In the genomic region with DNA sequence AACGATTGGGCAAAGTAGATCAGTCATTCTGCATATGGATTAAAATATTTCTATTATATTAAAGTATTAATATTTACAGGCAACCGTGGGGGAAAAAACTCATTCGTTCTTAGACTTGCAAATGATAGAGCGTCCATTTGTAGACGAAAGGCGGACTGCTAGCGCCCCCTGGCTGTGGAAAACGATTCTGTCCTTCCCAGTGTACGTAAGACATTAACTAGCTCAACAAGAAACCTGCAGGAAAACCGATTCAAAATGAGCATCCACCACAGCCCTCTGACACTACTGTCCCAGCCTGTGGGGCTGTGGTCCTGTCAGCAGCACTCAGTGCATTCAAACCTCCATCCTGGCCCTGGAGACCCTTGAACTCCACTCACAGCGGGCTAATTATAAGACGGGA, we compare ENCODE assay signal across 9 mouse cellular contexts. TPM values are rescaled to one million over a fixed set of nuclear protein-coding genes. Genes with fewer than 3 reads are reported as not detected.
DNase-seq lines count a peak whose midpoint lies in the region; ATAC-seq and TF ChIP-seq lines count a peak whose summit lies in the region.
"Had no signal": no experiment of that assay in that cellular context is flagged by ENCODE, and none has a peak within 500 bp of the region (broad histone marks: within the 10 kb centered on the region; RNA-seq: fewer than 3 reads in every experiment).

No protein-coding gene starts in this region.

- peak; percentile 89 for TF ChIP-seq CTCF in brain, embryonic 14.5 days (IDR thresholded peaks at IDR 0.05; ENCODE audit: borderline replicate concordance, extremely low read depth, insufficient read depth, insufficient read length)

- H3K4me1 ChIP-seq in forebrain, embryonic 12.5 days, result peaks cover 2% of the 10 kb centered on the region; the same call in 1 of the 2 replicates

- no peak overlapping the region for H3K4me3 ChIP-seq in forebrain, embryonic 12.5 days (replicated peaks)

- H3K27me3 ChIP-seq in forebrain, embryonic 12.5 days, result peaks cover 22% of the 10 kb centered on the region

- no peak for TF ChIP-seq POLR2A in brain, embryonic 14.5 days (IDR thresholded peaks at IDR 0.05; ENCODE audit: borderline replicate concordance, extremely low read depth, insufficient read depth, insufficient read length, poor library complexity, severe bottlenecking)

- no peak overlapping the region for H3K27ac ChIP-seq in forebrain, embryonic 12.5 days

- H3K36me3 ChIP-seq in forebrain, embryonic 12.5 days (replicated peaks), result no peaks in the 10 kb centered on the region

- H3K4me2 ChIP-seq in forebrain, embryonic 12.5 days, result no peak overlapping the region

- H3K9me3 ChIP-seq in forebrain, embryonic 12.5 days, result peaks cover 5% of the 10 kb centered on the region; the same call in 1 of the 2 replicates

- WGBS in forebrain, embryonic 12.5 days, result 16% methylated on average over 12 of the region's 12 CpGs

- H3K9ac ChIP-seq in forebrain, embryonic 12.5 days, result no peak overlapping the region

- ATAC-seq in forebrain, embryonic 12.5 days (ENCODE audit: low FRiP score), result peak; percentile 30; the same call in 1 of the 2 replicates
- ATAC-seq in hematopoietic stem cell, adult 5-6 weeks (replicated peaks in 1 of 2; ENCODE audit: insufficient read depth in 1 of 2, low FRiP score in 2 of 2, low TSS enrichment in 1 of 2, low read depth in 1 of 2, poor library complexity in 2 of 2, severe bottlenecking in 2 of 2), result peak; percentile 62; a peak in 3 of 4 replicates

- DNase-seq in ES-CJ7 (ENCODE audit: low read depth, low spot score), result peak; percentile 82
- DNase-seq in brain, embryonic 14.5 days (ENCODE audit: low read depth), result peak; percentile 95
- peak; percentile 89 to 99 for DNase-seq in layer of hippocampus, postnatal 25 days (ENCODE audit: extremely low spot score in 1 of 2, low spot score in 1 of 2)
- peak; percentile 89 for DNase-seq in mesoderm, embryonic 11.5 days (ENCODE audit: low read depth, low spot score)
- DNase-seq in right cerebral cortex, postnatal 4 days, result peak; percentile 99
- peak; percentile 61 to 84 for DNase-seq in urinary bladder, postnatal 4 days (ENCODE audit: low spot score in 2 of 2)

RNA-seq across cellular contexts. Expression of gene Gfra1, which starts 13.7 kb away (rescaled TPM):
- polyA plus RNA-seq in brain, embryonic 14.5 days (2012; rRNA removed), result 19.6 and 44.8 TPM in 2 replicates
- 16.7 and 23.9 TPM in 2 replicates for polyA plus RNA-seq in forebrain, embryonic 12.5 days (2016; fragmentation: Nextera tagmentation; extraction: Ambion mirVana)
- total RNA-seq in hematopoietic stem cell, adult 5-6 weeks (2017), result 0.40 and 1.4 TPM in 2 replicates
- 10 to 100 TPM; 57.4 to 68.1 TPM for total RNA-seq in layer of hippocampus, postnatal 25 days (2021)

RNA-seq across cellular contexts. Expression of gene Ccdc172, which starts 42.4 kb away (rescaled TPM):
- not detected in 2 replicates for polyA plus RNA-seq in brain, embryonic 14.5 days (2012; rRNA removed)
- polyA plus RNA-seq in forebrain, embryonic 12.5 days (2016; fragmentation: Nextera tagmentation; extraction: Ambion mirVana), result not detected in 2 replicates
- total RNA-seq in hematopoietic stem cell, adult 5-6 weeks (2017), result not detected in 2 replicates
- total RNA-seq in layer of hippocampus, postnatal 25 days (2021), result under 1 TPM in 1 of 2 experiments, not detected in 1; 0.27 TPM
- polyA plus RNA-seq: heart, embryonic 16.5 days had no signal

Comparison
In these comparisons a context has a peak if more than half of its experiments do, and no peak if none do; other contexts are left out.
1. RNA of gene Gfra1, which starts 13.7 kb away (total RNA-seq): 57.4 to 68.1 TPM in layer of hippocampus, postnatal 25 days; 0.40 to 1.4 TPM in hematopoietic stem cell, adult 5-6 weeks; every median in the first group is over 10 times any median in the second.
2. Peak in every context shown above with its lines, with median percentiles within 50 percentile points of each other: DNase-seq.